Comparison of ENCODE assay signal across 10 mouse cellular contexts in genomic region chr10:3805334-3805733, GRCm38 (mm10).
DNase-seq lines count a peak whose midpoint lies in the region; ATAC-seq and TF ChIP-seq lines count a peak whose summit lies in the region.
"Had no signal": no experiment of that assay in that cellular context is flagged by ENCODE, and none has a peak within 500 bp of the region (broad histone marks: within the 10 kb centered on the region; RNA-seq: fewer than 3 reads in every experiment).

No protein-coding gene starts in this region.

- peak; percentile 8 for DNase-seq in gastrocnemius, postnatal 14 days
- DNase-seq in gastrocnemius, adult 8-10 months (ENCODE audit: low spot score in 2 of 2): no peak
- no peak for DNase-seq in midbrain, postnatal 0 days (ENCODE audit: low spot score)
- DNase-seq in midbrain, embryonic 10.5 days (ENCODE audit: low spot score): no peak
- peak; percentile 22 to 27 for DNase-seq in heart, postnatal 36 days
- DNase-seq in testis, postnatal 14 days (ENCODE audit: low spot score): peak; percentile 16
- DNase-seq in frontal cortex, postnatal 10 days (ENCODE audit: low spot score in 2 of 2): no peak

- no peaks in the 10 kb centered on the region for H3K27me3 ChIP-seq in midbrain, postnatal 0 days (ENCODE audit: insufficient read depth, low read length)
- H3K27me3 ChIP-seq in midbrain, embryonic 10.5 days (ENCODE audit: low read depth, poor library complexity, severe bottlenecking): no peaks in the 10 kb centered on the region
- H3K27me3 ChIP-seq: neural tube, embryonic 13.5 days had no signal

- H3K4me3 ChIP-seq in midbrain, postnatal 0 days (ENCODE audit: low read depth, low read length): no peak overlapping the region
- no peak overlapping the region for H3K4me3 ChIP-seq in midbrain, embryonic 10.5 days
- H3K4me3 ChIP-seq: neural tube, embryonic 13.5 days had no signal

- no peak overlapping the region for H3K4me2 ChIP-seq in midbrain, postnatal 0 days (ENCODE audit: low read depth, low read length, poor library complexity, severe bottlenecking)
- H3K4me2 ChIP-seq: neural tube, embryonic 13.5 days had no signal

- no peaks in the 10 kb centered on the region for H3K36me3 ChIP-seq in midbrain, postnatal 0 days (ENCODE audit: insufficient read depth, low read length)
- H3K36me3 ChIP-seq in midbrain, embryonic 10.5 days: no peaks in the 10 kb centered on the region
- H3K36me3 ChIP-seq: neural tube, embryonic 13.5 days had no signal

- no peak overlapping the region for H3K9ac ChIP-seq in midbrain, postnatal 0 days (replicated peaks; ENCODE audit: low read length, poor library complexity, severe bottlenecking)
- H3K9ac ChIP-seq: neural tube, embryonic 13.5 days had no signal

- no peaks in the 10 kb centered on the region for H3K9me3 ChIP-seq in midbrain, postnatal 0 days (ENCODE audit: low read length)
- H3K9me3 ChIP-seq in midbrain, embryonic 10.5 days (replicated peaks): no peaks in the 10 kb centered on the region
- H3K9me3 ChIP-seq: neural tube, embryonic 13.5 days had no signal

- intact Hi-C loops in gastrocnemius, postnatal 14 days (cut with DNase I; ENCODE audit: low total_unique reads): no loop called here
- intact Hi-C loops in heart, postnatal 36 days (cut with DNase I): loop anchor here (2.0 to 10.0 kb wide), 4 partner anchors 21 to 233 kb away; partner anchors contain the start of gene Plekhg1

- no peaks in the 10 kb centered on the region for H3K4me1 ChIP-seq in midbrain, postnatal 0 days (ENCODE audit: insufficient read depth, low read length)
- H3K4me1 ChIP-seq in midbrain, embryonic 10.5 days: no peaks in the 10 kb centered on the region
- H3K4me1 ChIP-seq: neural tube, embryonic 13.5 days had no signal

- no peak overlapping the region for H3K27ac ChIP-seq in midbrain, postnatal 0 days (ENCODE audit: low read depth, low read length)
- no peak overlapping the region for H3K27ac ChIP-seq in midbrain, embryonic 10.5 days (replicated peaks)
- H3K27ac ChIP-seq: macrophage; neural tube, embryonic 13.5 days had no signal

- peak; percentile 38 for TF ChIP-seq CTCF in midbrain, postnatal 0 days (IDR thresholded peaks at IDR 0.05)

- ATAC-seq in midbrain, postnatal 0 days (ENCODE audit: low FRiP score): no peak
- ATAC-seq in megakaryocyte progenitor cell, adult 5-6 weeks (replicated peaks; ENCODE audit: poor library complexity): no peak

- WGBS in midbrain, postnatal 0 days: 58% methylated on average over 3 of the region's 3 CpGs
- WGBS in midbrain, embryonic 10.5 days: 57% methylated on average over 3 of the region's 3 CpGs

Comparison
In these comparisons a context has a peak if more than half of its experiments do, and no peak if none do; other contexts are left out.
1. DNase-seq: peak in gastrocnemius, postnatal 14 days (single experiment), heart, postnatal 36 days (2 of 2) and testis, postnatal 14 days (single experiment); none in gastrocnemius, adult 8-10 months (0 of 2), midbrain, postnatal 0 days (single experiment), midbrain, embryonic 10.5 days (single experiment) and frontal cortex, postnatal 10 days (0 of 2).